Mouse (Mus musculus): ENCODE data around the gene Rp9.

Gene Rp9

GRCm38 (mm10) chr9:22372760-22373159, 96.8 kb downstream of the Rp9 start:
- no peak for DNase-seq (ENCODE audit: extremely low read depth, low read depth)

GRCm38 (mm10) chr9:22368030-22368429, 101.5 kb downstream of the Rp9 start:
- no peak for DNase-seq (ENCODE audit: extremely low read depth, low read depth)

GRCm38 (mm10) chr9:22366621-22367020, 102.9 kb downstream of the Rp9 start:
- no peak for DNase-seq (ENCODE audit: extremely low read depth, low read depth)

GRCm38 (mm10) chr9:22366221-22366620, 103.3 kb downstream of the Rp9 start:
- no peak for DNase-seq (ENCODE audit: extremely low read depth, low read depth)

All from MEL-GATA-1-ER (cell line).